Mouse (Mus musculus): Measurements from ENCODE around the gene Rnaseh2b.

Rnaseh2b gene

GRCm38 (mm10) chr14:62311672-62312071, 19.3 kb downstream of the Rnaseh2b start:
- in situ Hi-C loops (cut with MboI, MseI), result no loop called here

- in situ Hi-C loops (cut with MboI, MseI), result loop anchor here (5.0 kb wide), 1 partner anchor 90 kb away; no protein-coding TSS in a partner anchor
Observed at GRCm38 (mm10) chr14:62322581-62323344, 30.4 kb downstream of the Rnaseh2b start.

- in situ Hi-C loops (cut with MboI, MseI), result loop anchor here (5.0 kb wide), 1 partner anchor 91 kb away; no protein-coding TSS in a partner anchor
Observed at GRCm38 (mm10) chr14:62323457-62323856, 31.1 kb downstream of the Rnaseh2b start.

- in situ Hi-C loops (cut with MboI, MseI), result loop anchor here (5.0 to 25.0 kb wide), 2 partner anchors 93 to 1588 kb away; no protein-coding TSS in a partner anchor
Observed at GRCm38 (mm10) chr14:62324943-62325342, 32.6 kb downstream of the Rnaseh2b start.

- in situ Hi-C loops (cut with MboI, MseI), result loop anchor here (25.0 kb wide), 1 partner anchor 1589 kb away; no protein-coding TSS in a partner anchor
Observed at GRCm38 (mm10) chr14:62326026-62326425, 33.6 kb downstream of the Rnaseh2b start.

GRCm38 (mm10) chr14:62327171-62327570, 34.8 kb downstream of the Rnaseh2b start:
- in situ Hi-C loops (cut with MboI, MseI), result loop anchor here (25.0 kb wide), 1 partner anchor 1590 kb away; no protein-coding TSS in a partner anchor

- in situ Hi-C loops (cut with MboI, MseI), result loop anchor here (25.0 kb wide), 1 partner anchor 1591 kb away; no protein-coding TSS in a partner anchor
Observed at GRCm38 (mm10) chr14:62328606-62329005, 36.2 kb downstream of the Rnaseh2b start.

GRCm38 (mm10) chr14:62329631-62330030, 37.2 kb downstream of the Rnaseh2b start:
- in situ Hi-C loops (cut with MboI, MseI), result loop anchor here (25.0 kb wide), 1 partner anchor 1592 kb away; no protein-coding TSS in a partner anchor

- in situ Hi-C loops (cut with MboI, MseI), result loop anchor here (25.0 kb wide), 1 partner anchor 1594 kb away; no protein-coding TSS in a partner anchor
Observed at GRCm38 (mm10) chr14:62331457-62331856, 39.1 kb downstream of the Rnaseh2b start.

- in situ Hi-C loops (cut with MboI, MseI), result loop anchor here (25.0 kb wide), 1 partner anchor 1595 kb away; no protein-coding TSS in a partner anchor
Observed at GRCm38 (mm10) chr14:62331866-62332619, 39.7 kb downstream of the Rnaseh2b start.

- in situ Hi-C loops (cut with MboI, MseI), result loop anchor here (25.0 kb wide), 1 partner anchor 1597 kb away; no protein-coding TSS in a partner anchor
Observed at GRCm38 (mm10) chr14:62333909-62334687, 41.7 kb downstream of the Rnaseh2b start.

GRCm38 (mm10) chr14:62339196-62339595, 46.8 kb downstream of the Rnaseh2b start:
- in situ Hi-C loops (cut with MboI, MseI), result loop anchor here (25.0 kb wide), 1 partner anchor 1602 kb away; no protein-coding TSS in a partner anchor

GRCm38 (mm10) chr14:62341887-62342642, 49.7 kb downstream of the Rnaseh2b start:
- in situ Hi-C loops (cut with MboI, MseI), result loop anchor here (25.0 kb wide), 1 partner anchor 1605 kb away; no protein-coding TSS in a partner anchor

- in situ Hi-C loops (cut with MboI, MseI), result loop anchor here (25.0 kb wide), 1 partner anchor 1605 kb away; no protein-coding TSS in a partner anchor
Observed at GRCm38 (mm10) chr14:62342643-62343144, 50.3 kb downstream of the Rnaseh2b start.

- in situ Hi-C loops (cut with MboI, MseI), result loop anchor here (25.0 kb wide), 1 partner anchor 1609 kb away; no protein-coding TSS in a partner anchor
Observed at GRCm38 (mm10) chr14:62346570-62346969, 54.2 kb downstream of the Rnaseh2b start.

- in situ Hi-C loops (cut with MboI, MseI), result loop anchor here (25.0 kb wide), 1 partner anchor 1610 kb away; no protein-coding TSS in a partner anchor
Observed at GRCm38 (mm10) chr14:62347103-62347502, 54.7 kb downstream of the Rnaseh2b start.

GRCm38 (mm10) chr14:62349786-62350185, 57.4 kb downstream of the Rnaseh2b start:
- in situ Hi-C loops (cut with MboI, MseI), result loop anchor here (25.0 kb wide), 1 partner anchor 1612 kb away; no protein-coding TSS in a partner anchor

GRCm38 (mm10) chr14:62350186-62350585, 57.8 kb downstream of the Rnaseh2b start:
- in situ Hi-C loops (cut with MboI, MseI), result no loop called here

GRCm38 (mm10) chr14:62350890-62351289, 58.5 kb downstream of the Rnaseh2b start:
- in situ Hi-C loops (cut with MboI, MseI), result no loop called here

- in situ Hi-C loops (cut with MboI, MseI), result no loop called here
Observed at GRCm38 (mm10) chr14:62353372-62353771, 61.0 kb downstream of the Rnaseh2b start.
